Mouse (Mus musculus): ENCODE measurements around the gene Car5a.

DNA sequence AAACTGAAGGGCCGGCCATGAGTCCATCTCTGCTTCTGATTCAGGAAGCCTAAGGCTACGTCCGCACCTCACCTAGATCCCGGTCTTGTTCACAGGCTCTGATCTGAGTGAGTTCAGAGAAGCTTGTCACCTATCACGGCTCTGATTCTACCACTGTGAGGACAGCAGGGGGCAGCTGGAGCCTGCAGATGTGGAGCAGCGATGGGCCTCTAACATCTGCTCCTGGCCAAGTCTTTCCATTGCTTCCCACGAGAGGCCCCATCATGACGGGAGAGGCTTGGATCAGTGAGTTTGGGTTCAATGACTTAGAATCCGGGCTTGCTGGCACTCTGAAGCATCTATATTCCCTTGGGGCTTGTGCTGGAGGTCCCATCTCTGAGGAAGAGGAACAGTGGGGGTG is 70.7 kb downstream of the Car5a start:
- TF ChIP-seq POLR2A (IDR thresholded peaks at IDR 0.05; ENCODE audit: insufficient read depth, low read depth, low read length): no peak
- peak; percentile 79; the same call in 1 of the 2 replicates for TF ChIP-seq EP300 (IDR thresholded peaks at IDR 0.05; ENCODE audit: insufficient read depth, low read depth, low read length)

Data from heart, adult 2 months (tissue).